Mouse (Mus musculus): ENCODE data around the gene Ankrd63. TPM values are rescaled to one million over a fixed set of nuclear protein-coding genes. Genes with fewer than 3 reads are reported as not detected.

Gene Ankrd63
- total and polyA plus RNA-seq, 3 experiments, result 1.1 to 2.5 (median 1.3) TPM

GRCm38 (mm10) chr2:118741183-118741582, 37.4 kb upstream of the Ankrd63 start:
- Histone ChIP-seq H3K36me3 (ENCODE audit: control insufficient read depth, insufficient read depth, low read length) (no peaks in the 10 kb centered on the region), H3K27me3 (ENCODE audit: control insufficient read depth, insufficient read depth, low read length) (no peaks in the 10 kb centered on the region), H3K4me3 (no peak overlapping the region), H3K79me2 (replicated peaks; ENCODE audit: control insufficient read depth, insufficient read depth, low read length) (no peaks in the 10 kb centered on the region), H3K9ac (ENCODE audit: low read depth, low read length) (no peak overlapping the region), H3K4me1 (ENCODE audit: control insufficient read depth, insufficient read depth, low read length) (peaks cover 4% of the 10 kb centered on the region), H3K27ac (no peak overlapping the region)
- 55% methylated on average over 9 of the region's 9 CpGs for WGBS
- TF ChIP-seq EP300 (IDR thresholded peaks at IDR 0.05; ENCODE audit: insufficient read depth, low read depth, low read length) (no peak), CTCF (IDR thresholded peaks at IDR 0.05) (no peak), POLR2A (IDR thresholded peaks at IDR 0.05; ENCODE audit: insufficient read depth, low read depth, low read length) (no peak)
- no peak for DNase-seq
- intact Hi-C loops (cut with DNase I), result loop anchor here (10.0 kb wide), 1 partner anchor 256 kb away; no protein-coding TSS in a partner anchor

DNA sequence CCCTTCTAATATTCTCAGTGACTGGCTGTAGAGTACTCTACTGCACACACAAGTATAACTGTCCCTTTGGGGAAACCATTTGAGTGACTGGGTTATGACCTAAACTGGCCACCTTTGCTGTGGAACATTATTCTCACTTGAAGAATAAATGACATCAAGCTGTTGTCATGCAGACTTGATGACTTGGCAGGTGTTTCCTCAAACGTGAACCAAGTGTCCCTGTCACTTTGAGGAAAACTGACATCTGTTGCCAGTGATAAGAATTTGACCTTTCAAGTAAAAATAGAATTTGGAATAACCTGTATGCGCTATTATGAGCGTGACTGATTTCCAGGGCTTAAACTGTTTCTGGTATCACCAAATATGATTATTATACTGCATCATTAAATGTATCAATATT, 36.6 kb upstream of the Ankrd63 start:
- Histone ChIP-seq H3K27ac (no peak overlapping the region), H3K79me2 (replicated peaks; ENCODE audit: control insufficient read depth, insufficient read depth, low read length) (no peaks in the 10 kb centered on the region), H3K36me3 (ENCODE audit: control insufficient read depth, insufficient read depth, low read length) (no peaks in the 10 kb centered on the region), H3K9ac (ENCODE audit: low read depth, low read length) (no peak overlapping the region), H3K4me1 (ENCODE audit: control insufficient read depth, insufficient read depth, low read length) (peaks cover 4% of the 10 kb centered on the region), H3K27me3 (ENCODE audit: control insufficient read depth, insufficient read depth, low read length) (no peaks in the 10 kb centered on the region), H3K4me3 (no peak overlapping the region)
- intact Hi-C loops (cut with DNase I), result loop anchor here (10.0 kb wide), 1 partner anchor 256 kb away; no protein-coding TSS in a partner anchor
- TF ChIP-seq POLR2A (IDR thresholded peaks at IDR 0.05; ENCODE audit: insufficient read depth, low read depth, low read length), result no peak
- TF ChIP-seq CTCF (IDR thresholded peaks at IDR 0.05), result no peak
- no peak for TF ChIP-seq EP300 (IDR thresholded peaks at IDR 0.05; ENCODE audit: insufficient read depth, low read depth, low read length)
- DNase-seq, result no peak
- WGBS, result 10% methylated on average over 3 of the region's 3 CpGs

GRCm38 (mm10) chr2:118733341-118733740, 29.6 kb upstream of the Ankrd63 start:
- no peaks in the 10 kb centered on the region for H3K79me2 ChIP-seq (replicated peaks; ENCODE audit: control insufficient read depth, insufficient read depth, low read length)
- TF ChIP-seq EP300 (IDR thresholded peaks at IDR 0.05; ENCODE audit: insufficient read depth, low read depth, low read length), result no peak
- no peak for TF ChIP-seq CTCF (IDR thresholded peaks at IDR 0.05)
- no peak for TF ChIP-seq POLR2A (IDR thresholded peaks at IDR 0.05; ENCODE audit: insufficient read depth, low read depth, low read length)
- H3K9ac ChIP-seq (ENCODE audit: low read depth, low read length), result no peak overlapping the region
- H3K4me3 ChIP-seq, result no peak overlapping the region
- DNase-seq, result peak in 1 of 2 experiments; percentile 7
- intact Hi-C loops (cut with DNase I), result no loop called here
- 52% methylated on average over 5 of the region's 5 CpGs for WGBS
- no peaks in the 10 kb centered on the region for H3K27me3 ChIP-seq (ENCODE audit: control insufficient read depth, insufficient read depth, low read length)
- H3K27ac ChIP-seq, result no peak overlapping the region
- no peaks in the 10 kb centered on the region for H3K36me3 ChIP-seq (ENCODE audit: control insufficient read depth, insufficient read depth, low read length)
- H3K4me1 ChIP-seq (ENCODE audit: control insufficient read depth, insufficient read depth, low read length), result no peaks in the 10 kb centered on the region

GRCm38 (mm10) chr2:118731981-118732380, 28.2 kb upstream of the Ankrd63 start:
- intact Hi-C loops (cut with DNase I), result no loop called here
- WGBS, result 80% methylated on average over 5 of the region's 5 CpGs
- peak in 1 of 2 experiments; percentile 6 for DNase-seq

GRCm38 (mm10) chr2:118730622-118730915, 26.8 kb upstream of the Ankrd63 start:
- intact Hi-C loops (cut with DNase I), result loop anchor here (1.0 kb wide), 2 partner anchors 30 to 92 kb away; no protein-coding TSS in a partner anchor
- 14% methylated on average over 3 of the region's 3 CpGs for WGBS
- H3K27ac ChIP-seq, result no peak overlapping the region
- H3K4me1 ChIP-seq (ENCODE audit: control insufficient read depth, insufficient read depth, low read length), result no peaks in the 10 kb centered on the region
- TF ChIP-seq POLR2A (IDR thresholded peaks at IDR 0.05; ENCODE audit: insufficient read depth, low read depth, low read length) (no peak), CTCF (IDR thresholded peaks at IDR 0.05) (peak; percentile 87), EP300 (IDR thresholded peaks at IDR 0.05; ENCODE audit: insufficient read depth, low read depth, low read length) (peak; percentile 88)
- no peaks in the 10 kb centered on the region for H3K27me3 ChIP-seq (ENCODE audit: control insufficient read depth, insufficient read depth, low read length)
- H3K4me3 ChIP-seq, result no peak overlapping the region
- no peaks in the 10 kb centered on the region for H3K36me3 ChIP-seq (ENCODE audit: control insufficient read depth, insufficient read depth, low read length)
- no peaks in the 10 kb centered on the region for H3K79me2 ChIP-seq (replicated peaks; ENCODE audit: control insufficient read depth, insufficient read depth, low read length)
- DNase-seq, result peak; percentile 78 to 79
- no peak overlapping the region for H3K9ac ChIP-seq (ENCODE audit: low read depth, low read length)

More at GRCm38 (mm10) chr2:118731981-118732380, 28.2 kb upstream of the Ankrd63 start:
- no peak overlapping the region for H3K27ac ChIP-seq
- TF ChIP-seq CTCF (IDR thresholded peaks at IDR 0.05) (no peak), POLR2A (IDR thresholded peaks at IDR 0.05; ENCODE audit: insufficient read depth, low read depth, low read length) (no peak), EP300 (IDR thresholded peaks at IDR 0.05; ENCODE audit: insufficient read depth, low read depth, low read length) (no peak)
- H3K4me1 ChIP-seq (ENCODE audit: control insufficient read depth, insufficient read depth, low read length), result no peaks in the 10 kb centered on the region
- H3K9ac ChIP-seq (ENCODE audit: low read depth, low read length), result no peak overlapping the region
- H3K79me2 ChIP-seq (replicated peaks; ENCODE audit: control insufficient read depth, insufficient read depth, low read length), result no peaks in the 10 kb centered on the region
- no peaks in the 10 kb centered on the region for H3K36me3 ChIP-seq (ENCODE audit: control insufficient read depth, insufficient read depth, low read length)
- no peaks in the 10 kb centered on the region for H3K27me3 ChIP-seq (ENCODE audit: control insufficient read depth, insufficient read depth, low read length)
- no peak overlapping the region for H3K4me3 ChIP-seq

DNA sequence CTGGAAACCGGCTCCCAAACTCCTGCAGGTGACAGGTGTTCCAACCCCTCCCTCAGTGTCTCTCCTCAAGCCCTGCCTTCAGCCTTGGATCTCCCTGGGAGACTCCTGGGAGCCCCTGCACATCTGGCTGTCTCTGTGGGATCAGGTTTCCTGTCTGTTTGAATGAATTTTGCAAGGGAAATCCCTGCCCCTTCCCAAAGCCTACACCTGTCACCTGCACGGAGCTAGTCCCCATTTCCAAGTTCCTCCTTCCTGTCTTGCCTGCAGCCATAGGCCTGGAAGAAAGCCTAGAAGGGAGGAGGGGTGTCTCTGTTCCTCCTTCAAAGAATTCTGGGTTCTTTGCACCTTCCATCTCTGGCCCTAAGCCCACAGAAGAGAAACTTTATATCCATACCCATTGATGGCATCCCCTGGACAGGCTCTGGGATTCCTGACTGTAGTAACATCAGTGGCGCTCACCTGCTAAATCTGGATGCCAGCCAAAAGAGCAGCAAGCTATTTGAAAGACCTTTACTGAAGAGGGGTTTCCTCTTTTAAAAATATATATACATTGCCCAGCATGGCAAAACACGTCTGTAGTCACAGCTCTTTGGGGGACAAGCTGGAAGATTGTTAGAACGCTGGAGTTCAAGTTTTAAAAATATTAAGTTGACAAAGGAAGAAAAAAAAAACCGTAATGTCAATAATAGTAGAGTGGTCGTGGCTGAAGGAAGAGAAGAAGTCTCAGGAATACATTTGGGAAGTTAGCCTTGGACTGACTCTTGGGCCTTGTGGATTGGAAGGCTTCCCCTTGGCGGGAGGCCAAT, 26.3 kb upstream of the Ankrd63 start:
- no peak for TF ChIP-seq EP300 (IDR thresholded peaks at IDR 0.05; ENCODE audit: insufficient read depth, low read depth, low read length)
- no peak for TF ChIP-seq POLR2A (IDR thresholded peaks at IDR 0.05; ENCODE audit: insufficient read depth, low read depth, low read length)
- Histone ChIP-seq H3K27ac (no peak overlapping the region), H3K4me1 (ENCODE audit: control insufficient read depth, insufficient read depth, low read length) (no peaks in the 10 kb centered on the region), H3K36me3 (ENCODE audit: control insufficient read depth, insufficient read depth, low read length) (no peaks in the 10 kb centered on the region), H3K27me3 (ENCODE audit: control insufficient read depth, insufficient read depth, low read length) (no peaks in the 10 kb centered on the region), H3K9ac (ENCODE audit: low read depth, low read length) (no peak overlapping the region), H3K79me2 (replicated peaks; ENCODE audit: control insufficient read depth, insufficient read depth, low read length) (no peaks in the 10 kb centered on the region), H3K4me3 (no peak overlapping the region)
- intact Hi-C loops (cut with DNase I), result loop anchor here (1.0 kb wide), 2 partner anchors 30 to 92 kb away; no protein-coding TSS in a partner anchor
- WGBS, result 31% methylated on average over 8 of the region's 8 CpGs
- peak in 1 of 2 experiments; percentile 17 for DNase-seq
